In genomic region chr2:24366214-24366975, GRCm38 (mm10) we compare ENCODE assay signal across 14 mouse cellular contexts. TPM values are rescaled to one million over a fixed set of nuclear protein-coding genes. Genes with fewer than 3 reads are reported as not detected.
DNase-seq lines count a peak whose midpoint lies in the region; ATAC-seq and TF ChIP-seq lines count a peak whose summit lies in the region.
"Had no signal": no experiment of that assay in that cellular context is flagged by ENCODE, and none has a peak within 500 bp of the region (broad histone marks: within the 10 kb centered on the region; RNA-seq: fewer than 3 reads in every experiment).

No protein-coding gene starts in this region.

- H3K4me3 ChIP-seq in thymus, adult 2 months (ENCODE audit: control insufficient read depth, insufficient read depth, low read length): no peak overlapping the region
- H3K4me3 ChIP-seq in liver, embryonic 15.5 days (replicated peaks): no peak overlapping the region

- no peaks in the 10 kb centered on the region for H3K36me3 ChIP-seq in thymus, adult 2 months (ENCODE audit: control insufficient read depth, insufficient read depth, low read length)
- H3K36me3 ChIP-seq in liver, embryonic 15.5 days (replicated peaks): no peaks in the 10 kb centered on the region
- H3K36me3 ChIP-seq: embryonic facial prominence, embryonic 12.5 days; forebrain, embryonic 15.5 days; heart, embryonic 15.5 days; hindbrain, embryonic 10.5 days; midbrain, embryonic 10.5 days; neural tube, embryonic 13.5 days had no signal

- H3K4me2 ChIP-seq in liver, embryonic 15.5 days: peak overlapping the region; percentile 80; the same call in 1 of the 2 replicates

- H3K9ac ChIP-seq in liver, embryonic 15.5 days: no peak overlapping the region
- H3K9ac ChIP-seq: heart, embryonic 15.5 days had no signal

- H3K4me1 ChIP-seq in thymus, adult 2 months (replicated peaks; ENCODE audit: control insufficient read depth, insufficient read depth, low read length): peaks cover 10% of the 10 kb centered on the region
- peaks cover 12% of the 10 kb centered on the region for H3K4me1 ChIP-seq in liver, embryonic 15.5 days (replicated peaks)

- H3K9me3 ChIP-seq in liver, embryonic 15.5 days (replicated peaks): no peaks in the 10 kb centered on the region
- H3K9me3 ChIP-seq: embryonic facial prominence, embryonic 12.5 days; forebrain, embryonic 15.5 days; heart, embryonic 15.5 days; hindbrain, embryonic 10.5 days; midbrain, embryonic 10.5 days; neural tube, embryonic 13.5 days had no signal

- 25% methylated on average over 12 of the region's 12 CpGs for WGBS in thymus, adult 2 months
- WGBS in liver, embryonic 15.5 days (ENCODE audit: insufficient replicate concordance): 49% methylated on average over 12 of the region's 12 CpGs

- TF ChIP-seq POLR2A in thymus, adult 2 months (IDR thresholded peaks at IDR 0.05; ENCODE audit: control insufficient read depth, extremely low read depth, insufficient read depth, low read length, poor library complexity): no peak

- no peaks in the 10 kb centered on the region for H3K27me3 ChIP-seq in thymus, adult 2 months (ENCODE audit: control insufficient read depth, insufficient read depth, low read length)
- H3K27me3 ChIP-seq in liver, embryonic 15.5 days: no peaks in the 10 kb centered on the region; the same call in 1 of the 2 replicates
- H3K27me3 ChIP-seq: forebrain, embryonic 15.5 days had no signal

- ATAC-seq in liver, embryonic 15.5 days (ENCODE audit: insufficient read depth): no peak

- no peak for TF ChIP-seq CTCF in thymus, adult 2 months (IDR thresholded peaks at IDR 0.05; ENCODE audit: borderline replicate concordance, control insufficient read depth, extremely low read depth, insufficient read depth, low read length, poor library complexity)

- DNase-seq in thymus, postnatal 0 days (ENCODE audit: low spot score): peak; percentile 27
- DNase-seq in thymus, adult 2 months: no peak
- peak; percentile 17 to 38 for DNase-seq in CD8-positive naive resting alpha-beta T cell, adult 2 months (ENCODE audit: low read depth in 2 of 2, low spot score in 2 of 2)
- peak; percentile 18 for DNase-seq in thymus, postnatal 4 days
- no peak for DNase-seq in cerebellum, adult 8-10 months
- DNase-seq in kidney, postnatal 14 days: no peak

- no peak overlapping the region for H3K27ac ChIP-seq in thymus, adult 2 months (ENCODE audit: control insufficient read depth, insufficient read depth, low read length)
- H3K27ac ChIP-seq in liver, embryonic 15.5 days (replicated peaks): no peak overlapping the region
- H3K27ac ChIP-seq: embryonic facial prominence, embryonic 12.5 days; forebrain, embryonic 15.5 days; heart, embryonic 15.5 days; liver, embryonic 14.5 days; neural tube, embryonic 13.5 days had no signal

RNA-seq across cellular contexts. Expression of gene Psd4, which starts 1.0 kb away (rescaled TPM):
- polyA plus RNA-seq in thymus, postnatal 0 days (2015; fragmentation: Nextera tagmentation; extraction: Ambion mirVana): 39.5 and 42.1 TPM in 2 replicates
- polyA plus RNA-seq in thymus, adult 2 months (2012; rRNA removed): 87.7 and 95.6 TPM in 2 replicates
- 7.6 and 8.1 TPM in 2 replicates for polyA plus RNA-seq in liver, embryonic 15.5 days (2015; fragmentation: Nextera tagmentation; extraction: Ambion mirVana)

RNA-seq across cellular contexts. Expression of gene Il1rn, which starts 29.7 kb away (rescaled TPM):
- polyA plus RNA-seq in thymus, postnatal 0 days (2015; fragmentation: Nextera tagmentation; extraction: Ambion mirVana): 3.9 TPM in 2 replicates
- 8.2 and 9.6 TPM in 2 replicates for polyA plus RNA-seq in thymus, adult 2 months (2012; rRNA removed)
- polyA plus RNA-seq in liver, embryonic 15.5 days (2015; fragmentation: Nextera tagmentation; extraction: Ambion mirVana): 8.2 and 12.0 TPM in 2 replicates
- polyA plus RNA-seq: embryonic facial prominence, embryonic 12.5 days; midbrain, embryonic 10.5 days had no signal

Comparison
In these comparisons a context has a peak if more than half of its experiments do, and no peak if none do; other contexts are left out.
1. DNase-seq: peak in thymus, postnatal 0 days (single experiment), CD8-positive naive resting alpha-beta T cell, adult 2 months (2 of 2) and thymus, postnatal 4 days (single experiment); none in thymus, adult 2 months (single experiment), cerebellum, adult 8-10 months (single experiment) and kidney, postnatal 14 days (single experiment).